Mouse (Mus musculus): ENCODE measurements around the gene Dph5.

Gene Dph5

GRCm38 (mm10) chr3:115953088-115953487 lies 65.5 kb downstream of the Dph5 start:
- DNase-seq, result no peak

GRCm38 (mm10) chr3:115957223-115957622 lies 69.6 kb downstream of the Dph5 start:
- DNase-seq, result no peak

GRCm38 (mm10) chr3:115961311-115962027 lies 73.8 kb downstream of the Dph5 start:
- no peak for DNase-seq

GRCm38 (mm10) chr3:115962028-115962415 lies 74.4 kb downstream of the Dph5 start:
- DNase-seq, result no peak

DNA sequence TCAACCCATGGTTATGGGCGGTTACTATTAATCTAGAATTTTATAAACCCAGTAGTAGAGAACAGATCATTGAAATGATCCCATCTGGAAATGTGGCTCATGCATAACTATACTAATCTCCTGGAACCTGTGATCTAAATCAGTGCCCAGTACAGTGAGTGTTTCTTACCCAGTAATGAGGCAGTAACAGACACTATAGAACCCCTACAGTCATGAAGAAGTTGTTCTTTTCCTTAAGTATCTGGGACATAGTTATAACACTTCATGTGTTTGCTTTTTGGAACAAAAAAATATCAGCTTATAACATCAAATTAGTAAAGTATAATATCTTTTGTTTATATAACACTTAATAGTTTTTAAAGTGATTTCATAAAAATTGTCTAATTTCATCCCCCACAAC lies 76.0 kb downstream of the Dph5 start:
- no peak for DNase-seq

- no peak for DNase-seq
Observed at GRCm38 (mm10) chr3:115964071-115964470, 76.4 kb downstream of the Dph5 start.

- DNase-seq, result peak; percentile 18
Observed at GRCm38 (mm10) chr3:115968745-115969530, 81.3 kb downstream of the Dph5 start.

GRCm38 (mm10) chr3:115971045-115971785 lies 83.6 kb downstream of the Dph5 start:
- no peak for DNase-seq

- no peak for DNase-seq
Observed at GRCm38 (mm10) chr3:115971891-115972646, 84.4 kb downstream of the Dph5 start.

GRCm38 (mm10) chr3:115974228-115974627 lies 86.6 kb downstream of the Dph5 start:
- no peak for DNase-seq

DNA sequence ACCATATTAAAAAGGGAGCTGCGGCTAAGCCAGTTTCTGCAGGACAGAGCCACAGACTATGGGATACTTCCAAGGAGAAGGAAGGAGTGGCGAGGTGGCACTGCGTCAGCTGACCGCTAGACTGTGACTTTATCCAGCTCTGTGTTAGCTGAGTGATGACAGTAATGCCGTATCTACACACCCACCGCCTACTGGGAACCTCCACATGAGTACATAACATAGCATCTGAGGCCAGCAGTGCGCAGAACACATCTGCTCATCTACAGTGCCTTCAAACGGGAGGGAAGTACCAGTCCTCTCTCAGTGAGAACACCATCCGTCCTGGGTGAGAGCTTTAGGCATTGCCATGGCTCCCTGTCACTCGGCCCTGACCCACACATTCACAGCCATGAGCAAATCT lies 87.4 kb downstream of the Dph5 start:
- DNase-seq, result no peak

- DNase-seq, result no peak
Observed at GRCm38 (mm10) chr3:115979000-115979399, 91.4 kb downstream of the Dph5 start.

DNA sequence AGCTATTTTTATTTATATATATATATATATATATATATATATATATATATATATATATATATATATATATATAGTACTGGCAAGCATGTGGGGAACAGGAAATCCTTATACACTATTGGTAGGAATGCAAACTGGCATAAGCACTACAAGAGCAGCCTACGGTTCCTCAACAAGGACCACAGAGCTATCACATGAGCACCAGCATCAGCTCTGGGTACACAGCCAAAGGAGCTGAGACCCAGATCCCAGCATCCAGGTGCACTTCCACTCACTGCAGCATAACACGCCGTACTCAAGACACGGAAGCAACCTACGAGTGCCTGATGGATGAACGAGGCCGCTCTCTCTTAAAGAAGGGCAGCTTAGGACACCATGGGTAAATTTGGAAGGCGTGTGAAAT lies 95.6 kb downstream of the Dph5 start:
- no peak for DNase-seq

Measured in layer of hippocampus, adult 9-11 months (tissue).